Mouse (Mus musculus) stomach, postnatal 0 days (tissue): ENCODE measurements at regions not wholly inside any gene's neighbourhood (a gene's known extent, or its start where the extent isn't known, plus 50 kb on each side); places are given as distances from the start of the nearest gene placed in this dataset.

Source experiments
- CTCF ChIP-seq: IDR thresholded peaks from 2 replicates; pipeline ENCODE4 v1.5.1; 2016; ENCODE audit warnings: antibody characterized with exemption, low read depth, mild to moderate bottlenecking, moderate library complexity
- EP300 ChIP-seq: optimal IDR thresholded peaks from 2 replicates; pipeline ENCODE3; 2016; ENCODE audit warnings: antibody characterized with exemption

- TF ChIP-seq CTCF (no peak), EP300 (no peak)
These were observed 125.2 kb upstream of the Cttnbp2 start for GRCm38 (mm10) chr6:18639712-18640383.
